Mouse (Mus musculus) urinary bladder, postnatal 25 days (tissue): ENCODE data around the gene Apeh.

Experiments
- DNase-seq: peaks from one replicate; pipeline ENCODE4 v3.0.0; 2022; ENCODE audit warnings: low spot score

Apeh gene

DNA sequence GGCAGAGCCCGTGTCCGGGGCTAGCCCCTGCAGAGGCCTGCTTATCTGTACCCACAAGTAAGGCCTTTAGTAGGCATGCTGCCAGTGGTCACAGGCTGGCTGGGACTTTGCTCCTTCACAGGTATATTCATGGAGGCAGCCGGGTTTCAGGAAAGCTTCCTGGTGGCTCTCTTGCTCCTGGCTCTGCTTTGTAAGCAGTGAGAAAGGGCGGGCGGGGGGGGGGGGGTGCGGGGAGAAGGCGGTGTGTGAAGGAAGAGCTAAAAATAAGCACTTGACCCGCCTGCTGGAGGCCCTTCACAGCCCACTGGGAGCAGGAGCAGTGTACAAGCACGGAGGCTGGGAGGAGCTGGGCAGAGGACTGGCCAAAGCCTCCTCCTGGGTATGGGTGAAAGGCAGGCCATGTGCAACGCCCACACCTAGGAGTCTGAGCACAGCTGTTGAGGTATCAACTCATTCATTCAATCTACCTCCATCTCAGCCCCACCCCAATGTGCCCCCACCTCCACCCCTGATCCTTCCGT lies 25.5 kb upstream of the Apeh start:
- DNase-seq = no peak

- DNase-seq = no peak
Observed at GRCm38 (mm10) chr9:108117143-108117542, 22.7 kb upstream of the Apeh start.

GRCm38 (mm10) chr9:108115290-108116077 lies 21.1 kb upstream of the Apeh start:
- DNase-seq = no peak

DNA sequence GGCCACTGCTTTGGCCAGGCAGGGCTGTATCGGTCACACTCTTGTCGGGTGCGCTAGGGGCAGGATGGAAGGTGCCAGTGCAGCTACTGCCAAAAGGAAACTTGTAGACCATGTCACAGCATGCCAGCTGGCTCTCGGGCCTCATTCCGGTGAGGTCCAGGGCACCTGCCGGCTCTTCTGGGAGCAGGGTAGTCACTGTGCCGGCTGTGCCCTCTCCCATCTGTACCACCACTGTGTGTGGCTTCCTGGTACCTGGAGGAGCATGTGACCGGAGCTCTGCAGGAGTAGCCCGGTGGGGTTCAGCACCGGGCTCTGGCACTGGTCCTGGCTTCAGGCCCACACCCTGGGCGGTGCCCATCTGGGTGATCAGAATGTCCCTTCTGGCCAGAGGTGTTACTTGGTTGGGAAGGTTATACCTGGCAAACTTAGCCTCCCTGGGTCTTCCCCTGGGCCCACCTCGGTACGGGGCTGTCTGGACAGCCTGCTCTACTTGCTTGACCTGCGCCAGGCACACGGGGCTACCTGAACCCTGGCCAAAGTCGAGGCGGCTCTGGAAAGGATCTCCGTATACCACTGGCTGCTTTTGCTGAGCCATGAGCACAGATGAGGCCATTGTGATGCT lies 18.4 kb upstream of the Apeh start:
- DNase-seq = no peak

GRCm38 (mm10) chr9:108111593-108112121 lies 17.3 kb upstream of the Apeh start:
- DNase-seq = no peak

DNA sequence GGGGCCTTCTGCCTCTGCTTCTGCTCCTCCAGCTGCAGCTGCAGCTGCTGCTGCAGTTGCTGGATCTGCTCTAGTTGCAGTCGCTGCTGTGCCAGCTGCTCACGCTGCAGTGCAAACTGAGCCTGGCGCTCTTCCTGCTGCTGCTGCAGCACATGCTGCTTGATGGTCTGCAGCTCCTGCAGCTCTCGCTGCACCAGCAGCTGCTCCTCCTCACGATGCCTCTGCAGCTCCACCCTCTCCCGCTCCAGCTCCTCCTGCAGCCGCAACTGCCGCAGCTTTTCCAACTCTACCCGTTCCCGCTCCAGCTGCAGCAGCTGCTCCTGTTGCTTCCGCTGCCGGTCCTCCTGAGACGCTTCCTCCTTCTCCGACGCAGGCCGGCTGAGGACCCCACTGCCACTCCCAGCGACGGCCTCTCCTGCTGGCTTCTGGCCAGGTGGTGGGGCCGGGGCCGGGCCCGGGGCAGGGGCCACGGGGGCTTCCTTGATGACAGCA lies 16.7 kb upstream of the Apeh start:
- no peak for DNase-seq

DNA sequence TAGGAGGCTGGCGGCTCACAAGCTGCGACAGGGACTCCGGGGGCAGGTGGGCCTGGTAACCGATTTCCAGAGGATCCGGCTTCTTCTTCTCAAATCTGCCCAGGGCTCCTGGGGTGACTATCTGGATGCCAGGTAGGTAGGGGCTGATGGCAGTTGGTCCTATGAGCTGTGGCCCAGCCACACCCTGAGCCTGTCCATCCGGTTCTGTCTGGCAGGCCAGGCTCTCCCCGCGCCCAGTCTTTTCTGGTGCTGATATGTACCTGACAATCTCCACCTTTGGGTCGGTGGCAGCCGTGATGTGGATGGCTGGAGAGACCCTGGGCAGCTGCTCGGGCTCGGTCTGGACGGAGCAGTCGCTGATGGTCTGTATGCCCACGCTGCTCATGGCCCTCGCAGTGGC lies 15.8 kb upstream of the Apeh start:
- DNase-seq = no peak

DNA sequence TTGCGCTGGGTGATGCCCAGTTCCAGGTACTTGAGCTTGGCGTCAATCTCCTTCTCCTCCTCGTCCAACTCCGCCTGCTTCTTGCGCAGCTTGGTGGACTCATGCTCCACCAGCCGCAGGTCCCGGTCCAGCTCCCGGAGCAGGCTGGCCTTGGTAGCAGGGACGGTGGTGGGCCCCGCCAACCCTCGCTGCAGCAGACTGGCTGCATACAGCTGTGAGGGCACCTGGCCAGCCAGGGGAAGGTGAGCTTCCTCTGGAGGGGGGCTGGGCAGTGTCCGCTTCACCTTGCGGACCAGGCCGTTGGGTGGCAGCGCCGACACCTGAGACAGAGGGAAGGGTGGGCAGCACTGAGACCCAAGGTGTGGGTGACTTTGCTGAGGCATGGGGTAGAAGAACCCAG lies 13.5 kb upstream of the Apeh start:
- DNase-seq = no peak

DNA sequence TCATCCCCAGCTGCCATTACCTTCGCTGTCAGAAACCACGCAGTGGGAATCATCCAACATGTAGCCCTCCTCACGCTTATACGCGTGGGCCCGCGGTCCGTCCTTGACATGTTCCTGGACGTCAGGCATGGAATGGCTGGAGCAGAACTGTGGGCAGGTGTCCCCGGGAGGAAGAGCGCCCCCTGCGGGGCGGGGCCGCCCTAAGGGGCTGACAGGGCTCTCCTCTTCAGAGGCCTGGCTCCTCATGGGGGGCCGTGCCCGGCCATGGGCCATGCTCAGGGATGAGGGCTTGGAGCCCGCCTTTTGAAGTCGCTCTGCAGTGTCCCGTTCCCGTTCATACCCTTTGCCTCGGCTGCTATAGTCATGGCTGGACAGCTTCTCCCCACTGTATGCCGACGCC lies 11.7 kb upstream of the Apeh start:
- no peak for DNase-seq

DNA sequence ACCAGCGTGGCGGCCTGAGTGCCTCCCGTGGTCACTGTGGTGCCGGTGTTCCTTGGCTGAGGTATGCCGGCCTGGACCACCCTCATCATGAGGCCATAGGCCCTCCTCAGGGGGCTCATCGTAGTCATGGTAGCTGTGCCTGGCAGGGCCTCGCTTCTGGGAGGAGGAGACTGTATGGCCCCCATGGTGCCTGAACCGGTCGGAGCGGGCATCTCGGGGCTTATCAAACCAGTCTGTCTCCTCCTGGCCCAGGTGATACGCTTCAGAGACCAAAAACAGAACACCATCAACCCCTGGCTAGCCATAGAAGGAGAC lies 11.1 kb upstream of the Apeh start:
- DNase-seq = no peak

DNA sequence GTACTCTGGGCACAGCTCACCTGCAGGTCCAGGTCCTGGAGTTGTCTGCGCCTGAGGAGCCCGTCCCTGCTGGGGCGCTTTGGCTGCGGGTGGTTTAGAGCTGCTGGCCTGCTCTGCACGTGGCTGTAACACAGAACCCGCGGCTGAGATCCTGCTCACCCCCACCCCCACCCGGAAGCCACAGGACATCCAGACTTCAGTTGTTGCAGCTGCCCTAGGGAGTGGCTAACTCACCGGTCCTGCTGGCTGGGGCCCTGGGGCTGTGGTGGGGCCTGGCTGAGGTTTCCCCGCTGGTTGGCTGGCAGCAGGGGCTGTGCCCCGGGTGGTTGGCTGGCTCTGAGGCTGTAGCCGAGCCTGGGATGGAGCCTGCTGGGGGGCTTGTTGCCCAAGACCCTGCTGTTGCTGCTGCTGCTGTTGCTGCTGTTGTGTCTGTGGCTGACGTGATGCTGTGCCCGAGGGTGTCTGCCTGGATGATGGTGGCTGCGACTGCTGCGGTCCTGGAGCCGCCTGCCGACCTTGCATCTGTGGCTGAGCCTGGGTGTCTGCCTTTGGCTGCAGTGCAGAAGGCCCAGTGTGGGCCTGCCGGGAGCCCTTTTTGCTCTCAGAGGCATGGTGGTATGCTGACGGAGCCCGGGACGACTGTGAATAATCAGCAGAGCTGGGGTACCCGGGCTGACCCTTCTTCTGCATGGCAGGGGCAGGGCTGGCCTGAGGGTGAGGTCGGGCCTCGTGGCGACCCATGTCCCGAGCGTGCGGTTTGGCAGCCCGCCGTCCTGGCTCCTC lies 10.6 kb upstream of the Apeh start:
- DNase-seq = no peak

DNA sequence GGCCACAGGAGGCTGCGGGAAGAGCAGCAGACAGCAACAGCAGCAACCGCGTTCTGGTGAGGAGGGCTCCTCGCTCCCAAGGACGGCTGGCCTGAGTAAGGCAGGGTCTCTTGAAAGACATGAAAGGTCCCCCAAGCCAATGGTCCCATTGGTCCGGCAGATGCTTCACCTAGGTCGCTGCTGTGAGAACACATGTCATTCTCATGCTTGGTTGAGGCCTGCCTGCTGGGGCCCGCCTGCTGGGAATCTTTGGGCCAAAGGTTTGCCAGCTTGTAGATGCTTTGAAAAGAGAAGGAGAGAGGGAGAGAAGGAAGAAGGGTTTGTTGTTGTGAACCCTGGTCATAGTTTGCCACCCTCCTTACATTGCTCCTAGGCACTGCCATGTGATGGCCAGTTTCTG lies 5.2 kb upstream of the Apeh start:
- DNase-seq = no peak

GRCm38 (mm10) chr9:108095949-108096712 lies 1.7 kb upstream of the Apeh start:
- no peak for DNase-seq

DNA sequence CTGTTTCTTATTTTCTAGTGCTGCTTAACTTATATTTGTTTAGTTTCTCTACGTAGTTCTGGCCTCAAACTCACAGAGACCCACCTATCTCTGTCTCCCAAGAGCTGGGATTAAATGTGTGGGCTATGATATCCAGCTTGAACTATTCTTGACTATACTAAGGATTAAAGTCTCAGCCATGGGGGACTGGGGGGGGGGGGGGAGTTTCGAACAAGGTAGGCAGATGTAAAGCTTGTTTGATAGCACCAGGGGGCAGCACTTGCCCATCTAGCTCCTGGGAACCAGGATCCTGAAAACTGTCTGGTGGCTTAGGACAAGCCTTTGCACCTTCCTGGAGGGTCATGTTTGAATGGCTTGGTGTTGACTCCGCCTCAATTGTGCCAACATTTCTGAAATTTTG lies 1.1 kb upstream of the Apeh start:
- DNase-seq = peak; percentile 61

GRCm38 (mm10) chr9:108094998-108095411 lies 599 bp upstream of the Apeh start:
- DNase-seq = peak; percentile 38

DNA sequence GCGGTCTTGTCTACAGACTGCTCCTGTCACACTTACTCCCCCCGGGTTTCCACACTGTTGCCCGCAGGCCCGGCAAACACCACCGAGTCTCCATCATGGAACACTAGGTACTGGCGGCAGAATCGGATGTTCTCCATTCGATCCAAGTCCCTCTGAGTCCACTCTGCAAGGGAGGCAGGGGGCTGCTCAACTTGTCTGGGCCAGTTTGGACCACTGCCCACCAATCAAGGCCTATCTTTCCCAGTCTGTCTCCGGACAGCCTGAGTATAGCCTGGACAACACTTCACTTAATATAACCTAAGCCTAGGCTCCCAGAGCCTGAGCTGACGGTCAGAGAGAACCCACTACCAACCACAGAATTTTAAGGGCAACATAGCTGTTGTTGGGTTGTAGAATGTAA lies 820 bp downstream of the Apeh start:
- DNase-seq = no peak

DNA sequence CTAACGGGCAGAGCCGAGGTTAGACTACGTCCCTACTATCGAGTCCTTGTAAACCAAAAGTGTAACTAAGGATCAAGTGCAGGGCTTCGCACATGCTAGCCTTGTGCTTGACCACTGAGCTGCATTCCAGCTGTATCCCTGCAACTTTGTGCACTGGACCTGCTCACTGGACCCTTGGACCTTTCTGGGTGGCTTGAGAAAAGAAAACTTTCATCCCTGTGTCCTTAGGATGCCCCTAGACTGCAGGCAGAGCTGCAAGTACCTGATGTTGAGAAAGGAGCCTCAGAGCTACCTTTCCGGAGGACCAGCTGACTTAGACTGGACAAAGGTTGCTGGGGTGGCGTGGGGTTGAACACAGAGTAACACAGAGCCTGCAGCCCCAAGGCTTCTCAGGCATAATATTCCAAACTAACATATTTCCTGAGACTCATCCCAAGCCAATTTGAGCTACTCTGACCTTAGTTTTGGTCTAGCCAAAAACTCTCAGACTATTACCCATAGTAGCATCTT lies 3.7 kb downstream of the Apeh start:
- DNase-seq = no peak

DNA sequence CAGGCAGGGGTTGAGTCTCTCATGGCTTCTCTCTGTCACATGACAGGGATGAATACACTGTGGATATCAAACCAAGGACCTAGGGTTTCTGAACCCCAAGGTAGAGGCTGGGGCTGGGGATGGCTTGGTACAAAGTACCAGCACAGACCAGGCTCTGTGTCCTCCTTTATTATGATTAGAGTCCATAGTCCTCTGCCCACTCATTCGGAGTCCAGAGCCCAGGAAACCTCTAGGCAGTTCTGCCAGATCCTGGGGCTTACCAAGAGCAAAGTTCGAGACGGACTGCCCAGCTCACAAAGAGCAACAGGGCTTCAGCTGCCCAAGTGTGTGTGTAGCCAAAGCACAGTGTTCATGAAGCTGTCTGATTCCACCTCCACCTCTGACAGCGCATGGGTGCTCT lies 9.1 kb downstream of the Apeh start:
- DNase-seq = no peak

DNA sequence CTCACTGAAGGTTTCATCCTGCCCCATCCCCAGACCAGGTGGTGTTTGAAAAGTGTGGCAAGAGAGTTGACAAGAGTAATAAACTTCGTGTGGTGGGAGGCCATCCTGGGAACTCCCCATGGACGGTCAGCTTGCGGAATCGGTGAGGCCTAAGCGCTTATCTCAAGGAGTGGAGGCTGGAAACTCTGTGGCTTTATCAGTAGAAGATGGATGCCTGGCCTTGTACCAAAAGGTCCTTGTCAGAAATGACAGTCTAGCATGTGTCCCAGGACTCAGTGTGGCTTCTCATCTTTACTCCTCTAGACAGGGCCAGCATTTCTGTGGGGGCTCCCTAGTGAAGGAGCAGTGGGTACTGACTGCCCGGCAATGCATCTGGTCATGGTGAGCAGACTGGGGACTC lies 10.8 kb downstream of the Apeh start:
- no peak for DNase-seq

GRCm38 (mm10) chr9:108082988-108083431 lies 11.4 kb downstream of the Apeh start, which contains the start of gene Rnf123:
Rnf123 (minus strand) TSS chr9:108083346.
- DNase-seq = no peak

GRCm38 (mm10) chr9:108082549-108082948 lies 11.9 kb downstream of the Apeh start:
- DNase-seq = no peak
